Mouse (Mus musculus) right cerebral cortex, postnatal 25 days (tissue): ENCODE measurements around the gene Kif6.

Source experiments
- DNase-seq: peaks from one replicate; pipeline ENCODE4 v3.0.0; 2022

Kif6 gene

DNA sequence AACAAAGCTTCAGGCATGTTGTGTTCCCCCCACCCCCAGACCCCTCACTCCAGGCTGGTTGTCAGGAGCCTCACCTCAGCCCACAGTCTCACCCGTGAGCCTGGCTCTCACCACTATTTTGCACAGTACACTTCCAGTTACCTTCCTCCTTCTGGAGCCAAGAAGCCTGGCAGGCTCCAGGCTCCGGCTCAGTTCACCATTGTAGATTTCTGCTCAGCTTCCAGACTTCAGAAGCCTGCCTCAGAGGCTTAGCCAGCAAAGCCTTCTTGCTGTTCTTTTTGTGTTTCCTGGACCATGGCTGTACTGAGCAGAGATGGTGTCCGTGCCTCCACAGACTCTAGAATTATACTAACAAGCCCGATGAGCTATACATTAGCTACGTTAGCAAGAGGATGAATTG is 248.7 kb downstream of the Kif6 start:
- DNase-seq = peak; percentile 23

DNA sequence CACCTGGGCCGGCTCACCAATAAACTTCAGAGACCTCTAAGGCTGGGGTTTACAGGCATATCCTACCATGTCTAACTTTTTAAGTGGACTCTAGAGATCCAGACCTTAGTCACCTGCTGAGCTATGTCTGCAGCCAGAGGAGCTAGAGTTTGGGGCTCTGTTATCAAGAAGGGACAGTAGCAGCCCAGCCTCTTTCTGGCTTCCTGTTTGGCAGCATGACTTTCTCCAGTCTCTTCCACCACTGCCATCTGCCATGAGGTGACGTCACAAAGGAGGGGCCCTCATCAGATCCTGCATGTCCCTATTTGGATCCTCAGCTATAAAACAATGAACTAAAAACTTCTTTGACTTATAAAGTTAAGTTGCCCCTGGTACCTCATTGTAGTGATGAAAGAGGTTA is 250.7 kb downstream of the Kif6 start:
- DNase-seq = no peak

- DNase-seq = no peak
Measured at GRCm38 (mm10) chr17:49866653-49867215, 251.8 kb downstream of the Kif6 start.

GRCm38 (mm10) chr17:49867321-49868137 is 252.6 kb downstream of the Kif6 start:
- DNase-seq = no peak

DNA sequence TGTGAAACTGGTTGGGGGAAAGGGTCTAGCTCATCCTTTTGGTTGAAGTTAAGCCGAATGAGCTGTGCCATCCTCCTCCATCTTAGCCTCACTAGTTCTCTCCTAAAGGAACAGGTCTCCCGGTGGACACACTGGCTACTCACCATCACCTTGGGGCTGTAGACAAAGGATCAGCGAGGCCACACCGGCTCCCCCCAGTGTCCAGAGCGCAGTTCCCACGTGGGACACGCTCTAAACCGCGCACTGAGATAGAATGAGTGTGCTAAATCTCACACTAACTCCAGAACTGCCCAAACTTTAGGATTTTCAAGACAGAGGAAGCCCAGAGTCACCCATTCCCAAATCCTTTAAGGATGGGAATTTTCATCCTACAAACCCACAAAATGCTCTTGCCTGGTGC is 254.3 kb downstream of the Kif6 start:
- no peak for DNase-seq

DNA sequence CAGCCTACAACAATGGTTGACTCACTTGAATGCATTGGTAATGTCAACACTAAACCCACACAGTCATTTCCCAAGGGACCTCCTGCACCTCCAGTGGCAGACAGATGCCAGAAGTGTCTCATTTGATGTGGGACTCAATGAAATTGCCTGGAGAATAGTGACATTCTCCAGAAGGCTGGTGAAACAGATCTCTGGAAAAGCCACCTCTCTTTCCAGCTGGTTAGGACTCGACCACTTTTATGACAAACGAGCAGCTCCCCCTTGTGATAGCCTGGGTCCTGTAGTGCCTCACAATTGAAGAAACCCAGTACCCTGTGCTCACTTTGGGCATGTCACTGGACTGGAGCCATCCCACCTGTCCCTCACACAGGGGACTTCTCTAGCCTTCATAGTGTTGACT is 257.4 kb downstream of the Kif6 start:
- DNase-seq = no peak

- no peak for DNase-seq
Measured at GRCm38 (mm10) chr17:49874746-49875145, 259.8 kb downstream of the Kif6 start.

GRCm38 (mm10) chr17:49875401-49875800 is 260.5 kb downstream of the Kif6 start:
- DNase-seq = no peak

GRCm38 (mm10) chr17:49875939-49876651 is 261.2 kb downstream of the Kif6 start:
- no peak for DNase-seq

- no peak for DNase-seq
Measured at GRCm38 (mm10) chr17:49880919-49881744, 266.2 kb downstream of the Kif6 start.

GRCm38 (mm10) chr17:49881796-49882195 is 266.9 kb downstream of the Kif6 start:
- DNase-seq = no peak

GRCm38 (mm10) chr17:49883136-49883755 is 268.3 kb downstream of the Kif6 start:
- DNase-seq = no peak

- DNase-seq = no peak
Measured at GRCm38 (mm10) chr17:49885035-49885434, 270.1 kb downstream of the Kif6 start.

DNA sequence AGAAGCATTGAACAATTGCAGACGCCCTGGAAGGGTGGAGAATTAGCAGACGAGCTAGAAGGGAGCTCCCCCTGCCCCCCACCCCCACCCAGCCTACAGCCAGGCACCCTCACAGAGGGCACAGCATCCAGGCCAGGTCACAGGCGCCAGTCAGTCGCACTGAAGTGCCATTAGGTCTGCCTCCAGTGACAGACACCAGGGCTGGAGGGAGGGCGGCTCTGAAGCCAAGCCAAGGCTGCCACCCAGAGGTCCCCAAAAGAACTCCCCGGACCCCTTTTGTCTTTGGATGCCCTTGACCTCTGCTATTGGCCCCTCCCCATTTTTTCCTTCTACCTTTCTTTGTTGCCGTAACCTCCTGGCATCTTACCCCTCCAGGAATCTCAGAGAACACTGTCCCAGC is 274.7 kb downstream of the Kif6 start:
- DNase-seq = no peak

- DNase-seq = peak; percentile 39
Measured at GRCm38 (mm10) chr17:49890861-49891260, 275.9 kb downstream of the Kif6 start.

DNA sequence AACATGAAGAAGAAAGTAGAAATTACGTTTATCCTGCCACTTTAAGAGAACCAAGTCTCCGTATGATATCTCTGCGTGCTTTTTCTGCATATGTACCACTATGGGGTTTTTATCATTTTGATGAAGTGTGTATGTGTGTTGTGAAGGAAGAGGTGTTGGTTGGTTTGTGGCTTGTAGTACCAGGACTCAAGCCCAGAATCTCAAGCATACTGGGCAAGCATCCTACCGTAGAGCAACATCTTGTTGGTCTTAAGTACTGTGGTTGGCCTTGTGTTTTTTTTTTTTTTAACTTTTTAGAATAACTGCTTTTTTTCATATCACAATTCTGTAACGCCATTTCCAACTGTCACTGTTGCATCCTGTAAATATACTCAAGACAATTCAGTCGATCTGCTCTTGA is 277.5 kb downstream of the Kif6 start:
- no peak for DNase-seq

DNA sequence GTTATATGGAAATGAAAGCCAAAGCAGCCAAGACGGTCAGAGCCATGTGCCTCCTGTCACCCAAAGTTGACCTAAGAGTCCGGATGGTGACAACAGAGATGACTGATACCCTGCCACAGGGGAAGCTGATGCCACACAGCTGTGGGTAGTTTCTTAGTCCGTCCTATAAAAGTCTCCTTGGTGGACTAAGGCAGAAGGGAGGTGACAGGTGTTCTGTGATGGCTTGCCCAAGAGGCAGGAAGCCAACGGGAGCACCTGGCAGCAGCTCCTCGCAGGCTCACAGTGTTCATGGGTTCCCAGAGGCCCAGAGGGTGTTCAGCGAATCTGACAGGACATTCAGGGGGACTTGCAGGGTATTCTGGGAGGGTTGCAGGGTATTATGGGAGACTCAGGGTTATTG is 279.5 kb downstream of the Kif6 start:
- no peak for DNase-seq

DNA sequence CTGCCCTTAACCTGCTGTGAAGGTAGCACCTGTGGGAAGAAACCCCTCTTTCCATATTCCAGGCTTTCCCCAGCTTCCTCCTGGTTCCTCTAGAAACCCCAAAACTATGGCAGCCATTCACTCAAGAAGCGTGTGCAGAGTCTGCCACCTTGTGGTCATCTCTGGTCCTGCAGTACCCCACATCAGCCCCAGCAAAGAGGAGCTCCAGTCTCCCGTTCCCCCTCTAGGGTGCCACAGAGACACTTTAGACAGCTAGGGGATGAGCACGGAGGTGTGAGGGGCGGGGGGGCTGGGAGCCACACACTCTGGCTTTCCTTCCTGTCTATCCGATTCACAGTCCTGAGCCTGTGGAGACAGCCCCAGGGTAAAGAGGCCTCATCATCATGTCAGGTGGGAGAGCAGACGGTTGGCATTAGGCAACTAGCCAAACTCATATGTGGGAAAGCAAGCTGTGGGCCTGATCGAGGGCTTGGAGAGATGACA is 284.0 kb downstream of the Kif6 start:
- peak; percentile 76 for DNase-seq

GRCm38 (mm10) chr17:49902613-49903012 is 287.7 kb downstream of the Kif6 start:
- DNase-seq = no peak

DNA sequence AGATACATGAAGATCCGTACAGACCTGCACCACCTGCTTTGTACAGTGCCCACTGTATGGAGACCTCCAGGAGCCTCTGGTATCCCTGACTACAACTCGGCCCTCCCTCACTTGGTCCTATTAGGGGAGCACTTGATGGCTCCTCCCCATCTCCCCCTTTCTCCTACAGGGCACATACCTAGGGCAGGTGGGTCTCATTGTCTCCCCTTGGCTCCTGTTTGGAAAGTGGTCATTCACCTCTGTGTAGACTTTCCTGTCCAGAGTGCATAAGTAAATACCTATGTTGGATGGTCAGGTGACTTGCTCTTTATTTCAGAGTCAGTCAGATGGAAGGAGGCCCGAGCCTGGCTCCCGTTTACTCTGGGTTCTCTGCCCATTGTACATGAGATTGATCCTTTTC is 308.5 kb downstream of the Kif6 start:
- no peak for DNase-seq

DNA sequence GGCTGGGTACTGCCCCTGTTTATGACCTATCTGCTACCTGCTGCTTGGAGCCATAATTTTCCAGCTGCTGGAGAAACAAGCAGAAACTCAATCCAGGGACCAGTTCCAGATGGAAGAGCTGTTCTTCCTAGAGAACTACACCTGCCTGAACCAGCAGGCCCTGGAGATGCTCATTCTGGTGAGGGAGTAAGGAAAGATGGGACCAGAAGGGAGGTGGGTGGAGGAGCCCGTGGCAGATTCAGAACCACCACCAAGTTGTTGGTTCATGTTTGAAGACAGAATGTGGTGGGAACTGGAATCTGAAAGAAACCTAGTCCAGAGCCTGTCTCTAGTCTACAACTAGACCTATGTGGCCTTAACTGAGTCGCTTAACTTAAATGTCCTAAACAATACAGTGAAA is 312.7 kb downstream of the Kif6 start:
- peak; percentile 18 for DNase-seq

GRCm38 (mm10) chr17:49933806-49934205 is 318.9 kb downstream of the Kif6 start:
- no peak for DNase-seq

DNA sequence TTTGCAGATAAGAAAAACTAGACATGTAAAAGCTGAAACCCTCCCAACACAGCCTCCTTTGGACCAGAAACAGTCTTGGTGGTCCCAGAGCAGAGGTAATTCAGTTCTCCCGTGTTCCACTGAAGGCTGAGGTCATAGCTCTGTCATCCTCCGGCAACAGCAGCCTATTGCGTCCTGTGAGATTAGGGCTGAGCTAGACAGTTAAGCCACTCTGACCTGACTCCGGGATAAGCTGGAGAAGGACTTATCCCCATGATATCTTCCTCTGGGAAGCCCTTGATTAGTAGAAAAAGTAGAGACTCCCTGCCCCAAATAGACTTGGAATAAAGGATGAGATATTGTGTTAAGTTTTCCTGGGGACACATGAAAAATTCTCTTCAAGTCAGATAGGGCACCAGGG is 319.6 kb downstream of the Kif6 start:
- DNase-seq = no peak
